Mouse (Mus musculus) thymus, postnatal 0 days (tissue): ENCODE data around the gene Drc7. TPM values are rescaled to one million over a fixed set of nuclear protein-coding genes. Genes with fewer than 3 reads are reported as not detected.

Source experiments
- DNase-seq: peaks from one replicate; pipeline ENCODE4 v3.0.0-alpha.2; 2015; ENCODE audit warnings: low spot score
- polyA plus RNA-seq: library from polyadenylated mRNA; unstranded; fragments of >200 nt; fragmentation: Nextera tagmentation; extraction: Ambion mirVana; gene quantifications from 2 replicates; pipeline ENCODE4 v1.2.1, GENCODE M21; 2015

The Drc7 gene
- polyA plus RNA-seq, 1 experiment from 2014 or later: 1.3 TPM

DNA sequence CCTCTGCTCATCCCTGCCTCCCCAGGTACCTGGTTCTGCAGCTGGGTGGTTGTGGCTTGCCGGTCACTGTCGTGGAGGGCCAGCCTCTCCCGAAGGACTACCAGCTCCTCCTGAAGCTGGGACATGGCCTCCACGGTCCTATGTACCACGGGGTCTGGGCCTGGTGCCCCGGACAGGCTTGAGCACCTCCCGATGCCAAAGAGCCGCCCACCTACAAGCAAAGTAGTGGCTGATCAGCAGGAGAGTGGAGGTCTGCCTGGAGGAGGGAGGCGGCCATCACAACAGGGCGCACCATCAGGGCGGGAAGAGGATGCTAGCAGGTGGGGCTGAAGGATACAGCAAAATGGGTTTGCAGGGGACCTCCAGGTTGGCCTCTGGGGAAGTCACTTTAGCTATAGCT, 71.6 kb downstream of the Drc7 start:
- DNase-seq: no peak

- DNase-seq: no peak
Observed at GRCm38 (mm10) chr8:95127658-95128057, 72.8 kb downstream of the Drc7 start.

Other genes starting within 250 kb of the Drc7 start
- gene Ccl17, start 244.7 kb upstream of the Drc7 start, polyA plus RNA-seq: 23.8 and 28.6 TPM in 2 replicates
- 45.5 and 48.3 TPM in 2 replicates for gene Coq9, start 216.8 kb upstream of the Drc7 start, polyA plus RNA-seq
- 103 and 112 TPM in 2 replicates for gene Ciapin1, start 216.7 kb upstream of the Drc7 start, polyA plus RNA-seq
- gene Polr2c, start 197.7 kb upstream of the Drc7 start, polyA plus RNA-seq: 139 and 145 TPM in 2 replicates
- gene Dok4, start 178.8 kb upstream of the Drc7 start, polyA plus RNA-seq: 3.8 TPM in 2 replicates
- gene Ccdc102a, start 137.0 kb upstream of the Drc7 start, polyA plus RNA-seq: 7.8 and 9.4 TPM in 2 replicates
- gene Adgrg5, start 131.4 kb upstream of the Drc7 start, polyA plus RNA-seq: 5.4 and 5.5 TPM in 2 replicates
- 37.8 and 43.2 TPM in 2 replicates for gene Adgrg1, start 80.4 kb upstream of the Drc7 start, polyA plus RNA-seq
- gene Adgrg3, start 37.4 kb upstream of the Drc7 start, polyA plus RNA-seq: 8.5 and 9.7 TPM in 2 replicates
- 20.1 and 20.3 TPM in 2 replicates for gene Katnb1, start 26.1 kb downstream of the Drc7 start, polyA plus RNA-seq
- 8.6 and 8.7 TPM in 2 replicates for gene Kifc3, start 147.7 kb downstream of the Drc7 start, polyA plus RNA-seq